Mouse (Mus musculus): ENCODE data around the gene Zfr2.
"Not testable (repeated sequence)": the region's sequence is repeated elsewhere in the genome, so short reads cannot be mapped to it uniquely, and the experiment has no call there.

Zfr2 gene

GRCm38 (mm10) chr10:81202978-81203720 lies 29.8 kb upstream of the Zfr2 start:
- DNase-seq = no peak

- DNase-seq = no peak
These were observed 28.8 kb upstream of the Zfr2 start for GRCm38 (mm10) chr10:81204137-81204536.

DNA sequence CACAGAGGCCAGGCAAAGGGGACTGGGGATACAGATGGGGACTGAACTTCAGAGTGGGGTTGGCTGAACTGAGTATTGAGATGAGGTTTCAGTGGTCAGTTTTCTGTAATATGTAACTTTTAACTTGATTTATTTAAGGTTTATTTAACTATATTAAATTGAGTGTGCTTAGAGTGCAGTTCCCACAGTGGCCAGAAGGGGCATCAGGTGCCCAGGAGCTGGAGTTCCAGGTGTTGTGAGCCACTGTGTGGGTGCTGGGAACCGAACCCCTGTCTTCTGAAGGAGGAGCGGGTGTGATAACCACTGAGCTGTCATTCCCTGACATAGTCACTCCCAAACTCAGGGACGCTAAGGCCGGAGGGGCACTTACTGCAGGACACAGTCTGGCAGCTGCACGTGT lies 22.8 kb upstream of the Zfr2 start:
- no peak for DNase-seq

DNA sequence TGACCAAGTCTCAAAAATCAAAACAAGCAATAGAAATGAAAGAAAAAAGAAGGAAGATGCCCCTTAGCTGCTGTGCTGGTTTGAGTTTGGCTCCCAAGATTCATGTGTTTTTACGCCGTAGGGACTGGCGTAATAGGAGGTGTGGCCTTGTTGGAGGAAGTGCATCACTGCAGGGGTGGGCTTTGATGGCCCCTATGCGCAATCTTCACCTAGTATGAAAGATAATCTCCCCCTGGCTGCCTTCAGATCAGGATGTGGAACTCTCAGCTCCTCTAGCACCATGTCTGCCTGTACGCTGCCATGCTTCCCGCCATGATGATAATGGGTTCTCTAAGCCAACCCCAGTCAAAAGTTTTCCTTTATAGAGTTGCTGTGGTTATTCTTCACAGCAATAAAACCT lies 16.7 kb upstream of the Zfr2 start:
- no peak for DNase-seq

GRCm38 (mm10) chr10:81216810-81217209 lies 16.1 kb upstream of the Zfr2 start:
- DNase-seq = no peak

- DNase-seq = peak in 1 of 2 experiments; percentile 56
These were observed 15.7 kb upstream of the Zfr2 start for GRCm38 (mm10) chr10:81217267-81217666.

GRCm38 (mm10) chr10:81217964-81218363 lies 15.0 kb upstream of the Zfr2 start:
- peak; percentile 71 to 90 for DNase-seq

GRCm38 (mm10) chr10:81221402-81222015 lies 11.4 kb upstream of the Zfr2 start:
- no peak for DNase-seq

DNA sequence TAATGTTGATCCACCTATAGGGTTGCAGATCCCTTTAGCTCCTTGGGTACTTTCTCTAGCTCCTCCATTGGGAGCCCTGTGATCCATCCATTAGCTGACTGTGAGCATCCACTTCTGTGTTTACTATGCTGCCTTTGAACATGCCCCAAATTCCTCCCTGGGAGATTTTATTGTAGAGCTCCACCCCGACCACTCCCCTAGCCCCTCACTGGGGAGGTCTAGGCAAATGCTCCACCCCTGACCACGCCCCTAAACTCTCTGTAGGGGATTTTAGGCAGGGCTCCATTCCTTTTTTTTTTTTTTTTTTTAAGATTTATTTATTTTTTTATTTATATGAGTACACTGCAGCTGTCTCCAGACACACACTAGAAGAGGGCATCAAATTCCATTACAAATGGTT lies 9.2 kb upstream of the Zfr2 start:
- not testable (repeated sequence) for DNase-seq

DNA sequence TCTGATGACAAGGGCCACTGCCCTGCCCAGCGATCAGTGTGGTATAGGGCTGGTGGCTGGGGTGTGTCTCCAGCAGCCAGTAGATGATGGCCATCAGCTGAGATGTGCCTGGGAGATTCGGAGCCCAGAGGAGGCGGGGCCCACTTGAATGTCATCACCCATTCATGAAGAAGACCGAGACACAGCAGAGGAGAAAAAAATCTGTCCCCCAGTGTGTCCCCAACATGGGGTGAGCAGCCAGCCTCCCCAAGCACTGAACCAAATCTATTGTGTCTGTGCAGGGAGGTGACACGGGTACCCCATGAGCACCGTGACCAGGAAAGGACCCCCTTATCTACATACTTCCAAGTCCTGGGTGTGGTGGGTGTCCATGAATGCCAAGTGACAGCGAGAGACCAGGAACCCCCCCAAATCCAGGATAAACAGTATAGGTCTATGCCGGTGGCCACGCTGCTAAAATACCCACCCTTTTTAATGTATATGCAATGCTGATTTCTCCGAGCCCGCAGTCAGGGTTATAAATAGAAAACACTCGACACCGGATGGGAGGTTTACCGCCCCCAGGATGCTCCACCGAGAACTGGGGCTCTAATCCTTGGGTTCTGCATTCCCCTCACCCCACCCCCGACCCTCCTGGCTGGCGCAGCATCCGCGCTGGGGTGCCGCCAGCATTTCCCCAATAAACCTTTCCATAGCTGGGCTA lies 3.1 kb upstream of the Zfr2 start:
- DNase-seq = no peak

GRCm38 (mm10) chr10:81230438-81231332 lies 2.3 kb upstream of the Zfr2 start, which contains the start of gene Atcay:
Gene Atcay, minus strand, starts transcription at chr10:81230833.
- peak; percentile 17 to 57 for DNase-seq

- no peak for DNase-seq
These were observed 1.5 kb upstream of the Zfr2 start for GRCm38 (mm10) chr10:81231436-81231835.

DNA sequence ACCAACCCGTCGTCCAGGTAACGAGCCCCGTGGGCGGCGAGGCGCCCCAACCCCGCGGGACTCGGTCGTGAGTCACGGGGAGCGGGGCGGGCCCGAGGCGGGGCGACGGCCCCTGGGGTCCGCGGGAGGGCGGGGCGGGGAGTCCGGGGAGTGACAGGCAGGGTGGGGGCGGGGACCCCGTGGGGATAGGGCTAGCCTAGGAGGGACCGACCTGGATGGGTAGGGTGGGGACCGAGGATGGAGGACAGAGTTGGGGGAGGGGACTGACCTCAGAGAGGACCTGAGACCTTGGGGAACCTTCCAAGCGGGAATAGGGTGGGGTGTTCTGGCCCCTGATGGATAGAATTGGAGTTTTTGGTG lies 251 bp downstream of the Zfr2 start:
- DNase-seq = no peak

DNA sequence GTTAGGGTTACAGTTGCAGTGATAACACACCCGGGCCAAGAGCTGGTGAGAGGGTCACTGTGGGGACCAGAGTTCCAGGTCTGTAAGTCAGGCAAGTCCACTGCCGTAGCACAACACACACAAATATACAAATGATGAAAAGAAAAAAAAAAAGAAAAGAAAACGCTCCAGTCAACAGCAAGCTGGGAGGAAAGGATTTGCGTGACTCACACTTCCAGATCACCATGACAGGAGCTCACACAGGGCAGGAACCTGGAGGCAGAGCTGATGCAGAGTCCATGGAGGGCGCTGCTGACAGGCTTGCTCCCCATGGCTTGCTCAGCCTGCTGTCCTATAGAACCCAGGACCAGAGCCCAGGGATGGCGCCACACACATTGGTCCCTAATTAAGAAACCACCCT lies 1.3 kb downstream of the Zfr2 start:
- DNase-seq = no peak

DNA sequence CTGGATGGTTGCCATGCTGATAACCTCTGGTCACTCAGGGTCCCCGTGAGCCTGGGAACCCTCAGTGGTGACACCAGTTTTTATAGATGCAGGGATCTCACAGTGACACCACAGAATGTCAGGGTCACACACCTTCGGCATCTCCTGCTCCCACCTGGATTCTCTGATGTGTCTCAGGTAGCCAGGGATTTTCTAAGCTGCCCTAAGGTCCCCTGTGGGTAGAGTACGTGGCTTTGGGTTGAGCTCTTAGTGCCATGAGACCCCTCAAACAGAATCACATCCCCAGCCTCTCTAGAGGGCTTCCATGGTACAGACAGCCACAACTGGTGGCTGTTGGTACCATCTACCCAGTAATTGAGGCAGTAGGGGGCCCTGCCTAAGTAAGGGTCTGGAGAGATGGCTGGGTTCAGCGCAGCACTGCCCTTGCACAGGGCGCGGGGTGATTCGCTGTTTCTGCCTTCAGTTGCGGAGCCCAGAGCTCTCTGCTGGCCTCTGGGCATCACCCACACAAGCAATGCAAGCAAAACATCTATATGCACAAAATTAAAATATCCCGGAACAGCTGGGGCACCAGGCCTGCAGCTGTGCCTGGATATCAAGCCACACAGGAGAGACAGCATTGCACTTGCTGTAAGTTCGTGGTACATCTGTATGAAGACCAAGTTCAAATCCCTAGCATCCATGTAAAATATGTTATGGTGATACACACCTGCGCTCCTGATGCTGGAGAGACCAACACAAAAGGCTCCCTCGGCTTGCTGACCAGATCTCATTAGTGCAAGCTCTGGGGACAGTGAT lies 3.7 kb downstream of the Zfr2 start:
- no peak for DNase-seq

DNA sequence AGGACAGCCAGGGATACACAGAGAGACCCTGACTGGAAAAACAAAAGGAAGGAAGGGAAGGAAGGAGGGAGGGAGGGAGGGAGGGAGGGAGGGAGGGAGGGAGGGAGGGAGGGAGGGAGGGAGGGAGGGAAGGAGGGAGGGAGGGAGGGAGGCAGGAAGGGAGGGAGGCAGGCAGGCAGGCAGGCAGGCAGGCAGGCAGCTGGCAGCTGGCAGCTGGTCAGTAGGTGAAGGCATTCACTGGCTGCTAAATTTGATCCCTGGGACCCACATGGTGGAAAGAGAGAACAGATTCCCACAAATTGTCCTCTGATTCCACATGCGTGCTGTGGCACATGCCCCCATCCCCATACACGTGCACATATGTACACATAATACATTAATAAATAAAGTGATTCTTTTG lies 5.7 kb downstream of the Zfr2 start:
- DNase-seq = no peak

GRCm38 (mm10) chr10:81240876-81241275 lies 7.9 kb downstream of the Zfr2 start:
- peak; percentile 24 to 76 for DNase-seq

- no peak for DNase-seq
These were observed 9.1 kb downstream of the Zfr2 start for GRCm38 (mm10) chr10:81242021-81242420.

GRCm38 (mm10) chr10:81244146-81244545 lies 11.2 kb downstream of the Zfr2 start:
- DNase-seq = no peak

DNA sequence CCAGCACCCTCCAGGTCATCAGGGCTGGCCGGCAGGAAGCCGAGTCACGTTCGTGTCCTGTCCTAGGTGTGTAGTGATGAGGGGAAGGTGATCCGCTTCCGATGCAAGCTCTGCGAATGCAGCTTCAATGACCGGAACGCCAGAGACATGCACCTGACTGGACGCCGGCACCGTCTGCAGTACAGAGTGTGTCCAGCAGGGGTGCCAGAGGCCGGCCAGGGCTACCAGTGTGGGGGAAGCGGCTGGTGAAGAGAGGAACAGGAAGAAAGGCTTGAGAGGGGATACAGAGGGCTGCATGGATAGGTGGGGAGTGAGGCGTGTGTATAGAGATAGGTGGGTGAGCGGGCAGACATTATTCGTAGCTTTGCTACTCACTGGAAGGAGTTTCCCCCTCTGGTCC lies 11.6 kb downstream of the Zfr2 start:
- peak; percentile 67 to 93 for DNase-seq

DNA sequence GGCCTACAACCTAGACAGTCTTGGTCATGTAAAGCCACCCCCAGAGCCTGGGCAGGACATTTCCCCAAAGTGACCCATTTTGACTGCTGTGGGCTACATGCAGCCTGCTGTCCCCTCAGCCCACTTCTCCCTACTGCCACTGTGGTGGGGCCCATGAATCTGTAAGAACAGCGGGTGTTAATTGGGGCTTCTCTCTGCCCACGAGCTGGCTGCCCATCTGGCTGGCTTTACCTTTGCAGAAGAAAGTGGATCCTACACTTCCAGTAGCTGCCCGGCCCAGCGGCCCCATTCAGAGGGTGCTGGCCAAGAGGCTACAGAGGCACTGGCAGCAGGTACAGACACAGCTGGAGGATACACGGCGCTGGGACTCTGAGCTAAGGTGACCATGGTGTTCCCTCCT lies 12.2 kb downstream of the Zfr2 start:
- DNase-seq = no peak

DNA sequence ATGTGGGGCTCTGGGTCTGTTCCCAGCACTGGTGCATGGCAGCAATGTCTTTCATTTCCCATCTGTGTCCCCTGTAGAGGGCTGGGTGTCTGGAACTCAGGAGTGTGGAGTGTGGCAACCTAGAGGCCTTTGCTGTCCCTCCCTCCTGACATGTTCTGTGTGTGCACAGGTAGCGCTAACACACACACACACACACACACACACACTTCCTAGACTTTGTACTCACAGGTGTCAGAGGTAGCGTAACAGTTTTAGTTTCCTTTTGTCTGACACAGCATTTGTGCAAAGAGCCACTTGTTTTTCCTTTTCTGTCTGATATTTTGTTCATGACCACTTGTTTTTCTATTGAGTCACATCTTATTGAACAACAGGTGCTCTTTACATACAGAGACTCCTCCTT lies 14.8 kb downstream of the Zfr2 start:
- DNase-seq = no peak
